Mouse (Mus musculus) spleen, postnatal 36 days (tissue): ENCODE measurements around the gene Bax.

Experiments used
- DNase-seq, 2 experiments: peaks; one replicate each; pipeline ENCODE4 v3.0.0; 2022; ENCODE audit warnings: low spot score in 2 of 2, mixed read lengths in 1 of 2

The Bax gene

GRCm38 (mm10) chr7:45456721-45457203 is 9.9 kb downstream of the Bax start:
- DNase-seq = no peak

GRCm38 (mm10) chr7:45455932-45456696 is 10.6 kb downstream of the Bax start:
- no peak for DNase-seq

- no peak for DNase-seq
Measured at GRCm38 (mm10) chr7:45454971-45455370, 11.7 kb downstream of the Bax start.

- peak; percentile 79 for DNase-seq
Measured at GRCm38 (mm10) chr7:45451344-45451982, 15.2 kb downstream of the Bax start.

- DNase-seq = no peak
Measured at GRCm38 (mm10) chr7:45449974-45450373, 16.7 kb downstream of the Bax start.

GRCm38 (mm10) chr7:45447325-45447990 is 19.2 kb downstream of the Bax start:
- no peak for DNase-seq

GRCm38 (mm10) chr7:45446589-45446988 is 20.1 kb downstream of the Bax start:
- no peak for DNase-seq

- no peak for DNase-seq
Measured at GRCm38 (mm10) chr7:45443526-45444420, 22.9 kb downstream of the Bax start.

GRCm38 (mm10) chr7:45437521-45438276 is 29.0 kb downstream of the Bax start, which contains the start of gene Ruvbl2:
Gene Ruvbl2 (minus strand): TSS chr7:45438096.
- no peak for DNase-seq

GRCm38 (mm10) chr7:45437046-45437445 is 29.7 kb downstream of the Bax start:
- no peak for DNase-seq

- DNase-seq = no peak
Measured at GRCm38 (mm10) chr7:45436444-45436843, 30.3 kb downstream of the Bax start.

GRCm38 (mm10) chr7:45435038-45435437 is 31.7 kb downstream of the Bax start:
- DNase-seq = no peak

- DNase-seq = peak; percentile 100
Measured at GRCm38 (mm10) chr7:45434203-45435015, 32.3 kb downstream of the Bax start, which contains the start of gene Gys1. Gene Gys1 (plus strand): TSS chr7:45434844.

GRCm38 (mm10) chr7:45433835-45434202 is 32.9 kb downstream of the Bax start:
- no peak for DNase-seq

GRCm38 (mm10) chr7:45426556-45426955 is 40.1 kb downstream of the Bax start:
- no peak for DNase-seq

- DNase-seq = no peak
Measured at GRCm38 (mm10) chr7:45421194-45421593, 45.5 kb downstream of the Bax start.

GRCm38 (mm10) chr7:45420615-45420919 is 46.1 kb downstream of the Bax start, which contains the start of gene Lhb:
Gene Lhb (plus strand): TSS chr7:45420820.
- DNase-seq = no peak

- DNase-seq = no peak
Measured at GRCm38 (mm10) chr7:45419859-45420614, 46.7 kb downstream of the Bax start.

GRCm38 (mm10) chr7:45417962-45418492 is 48.7 kb downstream of the Bax start:
- DNase-seq = no peak
